In genomic region chr6:42372421-42372815, GRCm38 (mm10) we compare ENCODE assay signal across 11 mouse cellular contexts. TPM values are rescaled to one million over a fixed set of nuclear protein-coding genes. Genes with fewer than 3 reads are reported as not detected.
DNase-seq lines count a peak whose midpoint lies in the region; ATAC-seq and TF ChIP-seq lines count a peak whose summit lies in the region.
"Had no signal": no experiment of that assay in that cellular context is flagged by ENCODE, and none has a peak within 500 bp of the region (broad histone marks: within the 10 kb centered on the region; RNA-seq: fewer than 3 reads in every experiment).

No protein-coding gene starts in this region.

- in situ Hi-C loops in ES-E14 (cut with MboI; ENCODE audit: low sequenced_read_pairs in 2 of 2, unreplicated experiment in 2 of 2), result no loop called here

- intact Hi-C loops in left cerebral cortex, postnatal 10 days (cut with DNase I), result loop anchor here (10.0 kb wide), 1 partner anchor 212 kb away; no protein-coding TSS in a partner anchor

- H3K4me2 ChIP-seq in heart, embryonic 13.5 days, result peak overlapping the region; percentile 90
- H3K4me2 ChIP-seq in hindbrain, embryonic 12.5 days (replicated peaks), result peak overlapping the region; percentile 97

- no peaks in the 10 kb centered on the region for H3K36me3 ChIP-seq in heart, embryonic 13.5 days
- no peaks in the 10 kb centered on the region for H3K36me3 ChIP-seq in ES-E14 (ENCODE audit: control insufficient read depth, insufficient read depth, low read length, poor library complexity, severe bottlenecking)
- H3K36me3 ChIP-seq in hindbrain, embryonic 12.5 days, result no peaks in the 10 kb centered on the region

- ATAC-seq in heart, embryonic 13.5 days (ENCODE audit: extremely low read depth, insufficient number of reproducible peaks, low FRiP score, low TSS enrichment), result no peak
- peak; percentile 41 for ATAC-seq in hindbrain, embryonic 12.5 days (ENCODE audit: low FRiP score)
- 0 out of 2 replicates have a peak, but pooled peaks have one; percentile 7 for ATAC-seq in megakaryocyte-erythroid progenitor cell, adult 5-6 weeks (replicated peaks; ENCODE audit: low FRiP score, low TSS enrichment, poor library complexity, severe bottlenecking)

- peaks cover 72% of the 10 kb centered on the region for H3K4me1 ChIP-seq in heart, embryonic 13.5 days
- H3K4me1 ChIP-seq in ES-E14 (ENCODE audit: control insufficient read depth in 2 of 2, insufficient read depth in 2 of 2, low read length in 2 of 2, poor library complexity in 1 of 2), result peaks cover 2 to 4% of the 10 kb centered on the region in 2 experiments; a peak in 2 of 4 replicates
- peaks cover 11% of the 10 kb centered on the region for H3K4me1 ChIP-seq in hindbrain, embryonic 12.5 days
- peaks cover 4% of the 10 kb centered on the region for H3K4me1 ChIP-seq in cerebellum, adult 2 months (ENCODE audit: control insufficient read depth, insufficient read depth, low read length)

- peak overlapping the region; percentile 49 for H3K27ac ChIP-seq in heart, embryonic 13.5 days (replicated peaks)
- no peak overlapping the region for H3K27ac ChIP-seq in ES-E14 (ENCODE audit: insufficient read depth, low read depth, low read length, poor library complexity, severe bottlenecking)
- no peak overlapping the region for H3K27ac ChIP-seq in hindbrain, embryonic 12.5 days
- H3K27ac ChIP-seq in cerebellum, adult 2 months (ENCODE audit: insufficient read depth, low read length), result no peak overlapping the region

- no peaks in the 10 kb centered on the region for H3K9me3 ChIP-seq in heart, embryonic 13.5 days
- H3K9me3 ChIP-seq in ES-E14 (ENCODE audit: control insufficient read depth, insufficient read depth, low read depth, low read length), result no peaks in the 10 kb centered on the region
- no peaks in the 10 kb centered on the region for H3K9me3 ChIP-seq in hindbrain, embryonic 12.5 days (replicated peaks)

- no peak for DNase-seq in heart, adult 9 months (ENCODE audit: low spot score in 2 of 2)
- DNase-seq in ES-E14 (ENCODE audit: low read depth, low spot score), result no peak
- DNase-seq in thymus, adult 18-20 months, result no peak
- DNase-seq in cerebellum, adult 2 months, result no peak
- DNase-seq in left cerebral cortex, postnatal 10 days (ENCODE audit: extremely low spot score in 1 of 2, low spot score in 2 of 2), result no peak

- no peak for TF ChIP-seq CTCF in cerebellum, adult 2 months (IDR thresholded peaks at IDR 0.05; ENCODE audit: borderline replicate concordance, insufficient read depth, low read depth, low read length)

- H3K27me3 ChIP-seq in heart, embryonic 13.5 days (replicated peaks), result no peaks in the 10 kb centered on the region
- peaks cover 18% of the 10 kb centered on the region for H3K27me3 ChIP-seq in hindbrain, embryonic 12.5 days
- H3K27me3 ChIP-seq in cerebellum, adult 2 months (ENCODE audit: control insufficient read depth, insufficient read depth, low read length), result no peaks in the 10 kb centered on the region

- H3K9ac ChIP-seq in heart, embryonic 13.5 days, result peak overlapping the region; percentile 57; the same call in 1 of the 2 replicates
- peak overlapping the region; percentile 71 for H3K9ac ChIP-seq in ES-E14 (ENCODE audit: insufficient read depth, low read depth, low read length, poor library complexity, severe bottlenecking)
- no peak overlapping the region for H3K9ac ChIP-seq in hindbrain, embryonic 12.5 days

- peak overlapping the region; percentile 60 for H3K4me3 ChIP-seq in heart, embryonic 13.5 days
- H3K4me3 ChIP-seq in ES-E14 (ENCODE audit: insufficient read depth in 1 of 2, low read depth in 1 of 2, low read length in 2 of 2, poor library complexity in 1 of 2, severe bottlenecking in 1 of 2), result peak overlapping the region; percentile 66 to 83; a peak in 3 of 4 replicates
- peak overlapping the region; percentile 51; the same call in 1 of the 2 replicates for H3K4me3 ChIP-seq in hindbrain, embryonic 12.5 days
- H3K4me3 ChIP-seq in cerebellum, adult 2 months (replicated peaks; ENCODE audit: insufficient read depth, low read depth, low read length), result no peak overlapping the region

- no peak for TF ChIP-seq POLR2A in cerebellum, adult 2 months (IDR thresholded peaks at IDR 0.05; ENCODE audit: borderline replicate concordance, insufficient read depth, low read length)

- WGBS in heart, embryonic 13.5 days, result 31% methylated on average over 9 of the region's 9 CpGs
- 15% methylated on average over 9 of the region's 9 CpGs for WGBS in hindbrain, embryonic 12.5 days
- 56% methylated on average over 9 of the region's 9 CpGs for WGBS in cerebellum, adult 2 months

TF ChIP-seq in ES-E14, 5 proteins besides CTCF, POLR2A, EP300 and RAD21:
- TF ChIP-seq CHD2 (IDR thresholded peaks at IDR 0.05; ENCODE audit: low read depth, low read length) (no peak), ZC3H11A (IDR thresholded peaks at IDR 0.05; ENCODE audit: borderline replicate concordance, low read depth, low read length) (no peak), ZNF384 (IDR thresholded peaks at IDR 0.05; ENCODE audit: low read depth, low read length) (no peak), MAFK (IDR thresholded peaks at IDR 0.05; ENCODE audit: insufficient read depth, low read depth, low read length) (no peak), HCFC1 (IDR thresholded peaks at IDR 0.05; ENCODE audit: borderline replicate concordance, insufficient read depth, low read length) (no peak)

RNA-seq across cellular contexts. Expression of gene Epha1, which starts 0.7 kb away (rescaled TPM):
- 3.3 and 3.4 TPM in 2 replicates for polyA plus RNA-seq in heart, embryonic 13.5 days (2015; fragmentation: Nextera tagmentation; extraction: Ambion mirVana)
- 24.1 and 37.6 TPM in 2 replicates for total RNA-seq in ES-E14 (2012; rRNA removed)
- 1.9 and 2.4 TPM in 2 replicates for polyA plus RNA-seq in hindbrain, embryonic 12.5 days (2016; fragmentation: Nextera tagmentation; extraction: Ambion mirVana)
- total RNA-seq in megakaryocyte-erythroid progenitor cell, adult 5-6 weeks (2014; fragmentation: Nextera tagmentation), result not detected in 2 replicates
- total RNA-seq in megakaryocyte-erythroid progenitor cell, adult 5-6 weeks (2017), result not detected in 2 replicates
- polyA plus RNA-seq in cerebellum, adult 2 months (2012; rRNA removed), result 0.43 and 0.46 TPM in 2 replicates
- under 1 TPM; 0.22 to 0.26 TPM for total RNA-seq in left cerebral cortex, postnatal 10 days (2021)
- total RNA-seq: MEL had no signal

RNA-seq across cellular contexts. Expression of gene Zyx, which starts 23.0 kb away (rescaled TPM):
- polyA plus RNA-seq in heart, embryonic 13.5 days (2015; fragmentation: Nextera tagmentation; extraction: Ambion mirVana), result 156 and 173 TPM in 2 replicates
- total RNA-seq in ES-E14 (2012; rRNA removed), result 20.3 and 46.0 TPM in 2 replicates
- polyA plus RNA-seq in hindbrain, embryonic 12.5 days (2016; fragmentation: Nextera tagmentation; extraction: Ambion mirVana), result 71.4 and 82.5 TPM in 2 replicates
- total RNA-seq in megakaryocyte-erythroid progenitor cell, adult 5-6 weeks (2014; fragmentation: Nextera tagmentation), result 43.6 and 51.9 TPM in 2 replicates
- total RNA-seq in megakaryocyte-erythroid progenitor cell, adult 5-6 weeks (2017), result 8.7 and 15.9 TPM in 2 replicates
- 123 and 129 TPM in 2 replicates for polyA plus RNA-seq in cerebellum, adult 2 months (2012; rRNA removed)
- 10 to 100 TPM; 55.8 to 57.6 TPM for total RNA-seq in left cerebral cortex, postnatal 10 days (2021)

RNA-seq across cellular contexts. Expression of gene Tas2r143, which starts 27.6 kb away (rescaled TPM):
- not detected in 2 replicates for polyA plus RNA-seq in heart, embryonic 13.5 days (2015; fragmentation: Nextera tagmentation; extraction: Ambion mirVana)
- not detected in 2 replicates for total RNA-seq in ES-E14 (2012; rRNA removed)
- not detected in 2 replicates for polyA plus RNA-seq in hindbrain, embryonic 12.5 days (2016; fragmentation: Nextera tagmentation; extraction: Ambion mirVana)
- 1.3 TPM in 1 of 2 replicates, not detected in the other for total RNA-seq in megakaryocyte-erythroid progenitor cell, adult 5-6 weeks (2014; fragmentation: Nextera tagmentation)
- total RNA-seq in megakaryocyte-erythroid progenitor cell, adult 5-6 weeks (2017), result not detected in 2 replicates
- 0.33 and 1.0 TPM in 2 replicates for polyA plus RNA-seq in cerebellum, adult 2 months (2012; rRNA removed)
- not detected for total RNA-seq in left cerebral cortex, postnatal 10 days (2021)
- total RNA-seq: MEL had no signal
- polyA plus RNA-seq: neural tube, embryonic 14.5 days had no signal

RNA-seq across cellular contexts. Expression of gene Tas2r135, which starts 32.8 kb away (rescaled TPM):
- not detected in 2 replicates for polyA plus RNA-seq in heart, embryonic 13.5 days (2015; fragmentation: Nextera tagmentation; extraction: Ambion mirVana)
- not detected in 2 replicates for total RNA-seq in ES-E14 (2012; rRNA removed)
- not detected in 2 replicates for polyA plus RNA-seq in hindbrain, embryonic 12.5 days (2016; fragmentation: Nextera tagmentation; extraction: Ambion mirVana)
- total RNA-seq in megakaryocyte-erythroid progenitor cell, adult 5-6 weeks (2014; fragmentation: Nextera tagmentation), result not detected in 2 replicates
- total RNA-seq in megakaryocyte-erythroid progenitor cell, adult 5-6 weeks (2017), result not detected in 2 replicates
- 0.72 and 0.84 TPM in 2 replicates for polyA plus RNA-seq in cerebellum, adult 2 months (2012; rRNA removed)
- not detected for total RNA-seq in left cerebral cortex, postnatal 10 days (2021)
- total RNA-seq: gastrocnemius, postnatal 4 days; MEL had no signal
- polyA plus RNA-seq: neural tube, embryonic 14.5 days had no signal

RNA-seq across cellular contexts. Expression of gene Fam131b, which starts 48.0 kb away (rescaled TPM):
- 0.17 TPM in 2 replicates for polyA plus RNA-seq in heart, embryonic 13.5 days (2015; fragmentation: Nextera tagmentation; extraction: Ambion mirVana)
- 0.74 and 1.3 TPM in 2 replicates for total RNA-seq in ES-E14 (2012; rRNA removed)
- 4.3 and 4.9 TPM in 2 replicates for polyA plus RNA-seq in hindbrain, embryonic 12.5 days (2016; fragmentation: Nextera tagmentation; extraction: Ambion mirVana)
- total RNA-seq in megakaryocyte-erythroid progenitor cell, adult 5-6 weeks (2014; fragmentation: Nextera tagmentation), result not detected in 2 replicates
- total RNA-seq in megakaryocyte-erythroid progenitor cell, adult 5-6 weeks (2017), result not detected in 2 replicates
- 102 and 117 TPM in 2 replicates for polyA plus RNA-seq in cerebellum, adult 2 months (2012; rRNA removed)
- 100 to 1,000 TPM; 123 to 133 TPM for total RNA-seq in left cerebral cortex, postnatal 10 days (2021)
- total RNA-seq: MEL had no signal

Comparison
In these comparisons a context has a peak if more than half of its experiments do, and no peak if none do; other contexts are left out.
1. RNA of gene Epha1, which starts 0.7 kb away (total RNA-seq): 24.1 to 37.6 TPM in ES-E14; 0.22 to 0.26 TPM in left cerebral cortex, postnatal 10 days and not detected in megakaryocyte-erythroid progenitor cell, adult 5-6 weeks; every median in the first group is over 10 times any median in the second.